8 mouse cellular contexts compared by ENCODE assay signal in the genomic region with DNA sequence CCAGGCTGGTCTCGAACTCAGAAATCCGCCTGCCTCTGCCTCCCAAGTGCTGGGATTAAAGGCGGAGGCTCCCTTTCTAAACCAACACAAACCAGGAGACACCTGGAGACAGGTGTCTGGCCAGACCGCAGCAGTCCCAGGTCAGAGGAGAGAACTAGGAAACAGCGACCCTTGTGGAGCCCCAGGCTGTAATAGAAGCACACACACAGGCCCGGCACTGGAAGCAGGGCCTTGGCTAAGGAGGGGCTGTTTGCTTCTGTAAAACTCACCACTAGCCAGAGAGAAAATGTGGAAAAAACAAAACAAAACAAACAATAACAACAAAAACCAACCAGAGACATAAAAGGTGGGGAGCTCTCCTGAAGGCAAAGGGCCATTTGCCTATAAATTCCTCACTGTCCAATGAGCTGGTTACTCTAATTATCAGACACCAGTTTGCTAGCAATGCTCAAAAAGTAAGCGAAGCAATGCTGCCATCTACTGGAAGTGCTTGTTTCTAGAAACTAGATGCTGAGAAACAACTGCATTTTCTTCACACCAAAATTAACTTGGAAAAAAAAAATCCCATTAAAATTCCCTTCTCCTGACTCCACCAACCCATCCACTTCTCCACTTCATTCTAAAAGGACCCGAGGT.
DNase-seq lines count a peak whose midpoint lies in the region; ATAC-seq and TF ChIP-seq lines count a peak whose summit lies in the region.

No protein-coding gene starts in this region.

- no peaks in the 10 kb centered on the region for H3K4me1 ChIP-seq in hindbrain, embryonic 10.5 days (replicated peaks)
- H3K4me1 ChIP-seq in hindbrain, embryonic 12.5 days, result no peaks in the 10 kb centered on the region

- no peak overlapping the region for H3K9ac ChIP-seq in hindbrain, embryonic 12.5 days

- H3K36me3 ChIP-seq in hindbrain, embryonic 10.5 days, result no peaks in the 10 kb centered on the region
- H3K36me3 ChIP-seq in hindbrain, embryonic 12.5 days, result 0 out of 2 replicates have a peak, but pooled peaks cover 5% of the 10 kb centered on the region

- no peaks in the 10 kb centered on the region for H3K27me3 ChIP-seq in hindbrain, embryonic 10.5 days (ENCODE audit: insufficient read depth, poor library complexity, severe bottlenecking)
- no peaks in the 10 kb centered on the region for H3K27me3 ChIP-seq in hindbrain, embryonic 12.5 days

- no peak overlapping the region for H3K27ac ChIP-seq in hindbrain, embryonic 10.5 days
- no peak overlapping the region for H3K27ac ChIP-seq in hindbrain, embryonic 12.5 days
- H3K27ac ChIP-seq in layer of hippocampus, adult 2 months, result no peak overlapping the region

- H3K4me3 ChIP-seq in hindbrain, embryonic 10.5 days, result no peak overlapping the region
- no peak overlapping the region for H3K4me3 ChIP-seq in hindbrain, embryonic 12.5 days
- no peak overlapping the region for H3K4me3 ChIP-seq in layer of hippocampus, adult 2 months

- ATAC-seq in hindbrain, embryonic 12.5 days (ENCODE audit: low FRiP score), result no peak
- peak; percentile 51 to 53; a peak in 3 of 4 replicates for ATAC-seq in hematopoietic stem cell, adult 5-6 weeks (replicated peaks in 1 of 2; ENCODE audit: insufficient read depth in 1 of 2, low FRiP score in 2 of 2, low TSS enrichment in 1 of 2, low read depth in 1 of 2, poor library complexity in 2 of 2, severe bottlenecking in 2 of 2)

- H3K4me2 ChIP-seq in hindbrain, embryonic 12.5 days (replicated peaks), result no peak overlapping the region

- 61% methylated on average over 8 of the region's 8 CpGs for WGBS in hindbrain, embryonic 10.5 days
- WGBS in hindbrain, embryonic 12.5 days, result 58% methylated on average over 8 of the region's 8 CpGs

- peak; percentile 50 for DNase-seq in hindbrain, embryonic 10.5 days (ENCODE audit: low spot score)
- peak; percentile 80 for DNase-seq in ZHBTc4 (ENCODE audit: low read depth, low spot score)
- peak; percentile 90 for DNase-seq in embryo, embryonic 10.5 days (ENCODE audit: low spot score)
- DNase-seq in layer of hippocampus, adult 2 months (ENCODE audit: low spot score in 2 of 2), result peak; percentile 71 to 79
- peak; percentile 87 for DNase-seq in lung, postnatal 36 days
- peak; percentile 57 for DNase-seq in right cerebral cortex, postnatal 4 days

- TF ChIP-seq CTCF in layer of hippocampus, adult 2 months (conservative IDR thresholded peaks at IDR 0.05), result peak; percentile 90

- no peaks in the 10 kb centered on the region for H3K9me3 ChIP-seq in hindbrain, embryonic 10.5 days
- H3K9me3 ChIP-seq in hindbrain, embryonic 12.5 days (replicated peaks), result no peaks in the 10 kb centered on the region
